Mouse (Mus musculus): ENCODE measurements around the gene Podxl2. TPM values are rescaled to one million over a fixed set of nuclear protein-coding genes. Genes with fewer than 3 reads are reported as not detected.
A peak's percentile ranks its signal among the peaks of the same experiment; 100 is the strongest.

Gene Podxl2
- polyA plus RNA-seq, 1 experiment = 538 TPM

DNA sequence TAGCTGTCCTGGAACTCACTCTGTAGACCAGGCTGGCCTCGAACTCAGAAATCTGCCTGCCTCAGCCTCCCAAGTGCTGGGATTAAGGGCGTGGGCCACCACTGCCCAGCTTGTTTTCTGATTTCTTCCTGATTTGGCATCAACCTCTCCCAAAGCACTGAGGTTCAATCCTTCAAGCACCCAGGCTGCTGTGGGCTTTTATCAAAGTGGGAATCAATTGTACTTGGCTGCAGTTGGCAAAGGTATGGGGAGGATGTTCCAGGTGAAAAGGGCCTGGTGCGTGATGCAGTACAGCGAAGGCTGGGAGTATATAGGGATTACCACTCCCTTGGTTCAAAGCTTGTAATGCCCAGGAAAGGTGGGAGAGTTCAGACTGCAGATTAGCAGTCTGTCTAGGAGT, 24.2 kb upstream of the Podxl2 start:
- Histone ChIP-seq H3K27me3 (ENCODE audit: control insufficient read depth, insufficient read depth, low read length) (no peaks in the 10 kb centered on the region), H3K4me1 (ENCODE audit: control insufficient read depth, insufficient read depth, low read length) (peaks cover 15% of the 10 kb centered on the region), H3K27ac (ENCODE audit: insufficient read depth, low read length) (no peak overlapping the region), H3K4me3 (replicated peaks; ENCODE audit: insufficient read depth, low read depth, low read length) (no peak overlapping the region)
- no peak for DNase-seq
- TF ChIP-seq CTCF (IDR thresholded peaks at IDR 0.05; ENCODE audit: borderline replicate concordance, insufficient read depth, low read depth, low read length) (no peak), POLR2A (IDR thresholded peaks at IDR 0.05; ENCODE audit: borderline replicate concordance, insufficient read depth, low read length) (no peak)
- WGBS = 65% methylated on average over 4 of the region's 4 CpGs

DNA sequence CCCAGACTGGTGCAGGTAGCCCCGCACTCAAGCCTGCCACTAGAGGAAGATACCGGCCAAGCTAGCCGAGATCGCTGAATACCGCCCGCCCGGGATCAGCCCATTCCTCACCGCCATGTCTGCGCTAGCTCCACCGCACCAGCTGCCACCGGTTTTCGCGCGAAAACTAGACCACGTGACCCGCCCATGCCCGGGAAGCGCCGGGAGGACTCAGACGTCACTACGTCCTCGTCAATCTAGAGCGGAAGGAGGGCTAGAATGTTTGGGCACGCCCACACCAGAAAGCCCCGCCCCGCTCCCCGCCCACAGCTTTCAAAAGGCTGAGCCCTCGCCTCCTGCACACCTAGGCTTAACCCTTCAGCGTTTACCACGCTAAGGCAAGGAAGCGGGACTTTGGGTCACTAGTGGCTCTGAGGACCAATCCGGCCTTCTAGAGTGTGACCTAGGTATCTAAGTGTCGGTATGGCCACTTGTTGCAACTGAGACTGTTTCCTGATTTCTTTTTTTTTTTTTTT, 23.7 kb upstream of the Podxl2 start, which contains the start of gene Mcm2:
Gene Mcm2, minus strand, starts transcription at position 247 of the 515 bp plus-strand sequence.
- DNase-seq = peak; percentile 91 to 93
- H3K27me3 ChIP-seq (ENCODE audit: control insufficient read depth, insufficient read depth, low read length) = no peaks in the 10 kb centered on the region
- no peak for TF ChIP-seq CTCF (IDR thresholded peaks at IDR 0.05; ENCODE audit: borderline replicate concordance, insufficient read depth, low read depth, low read length)
- TF ChIP-seq POLR2A (IDR thresholded peaks at IDR 0.05; ENCODE audit: borderline replicate concordance, insufficient read depth, low read length) = no peak
- peaks cover 11% of the 10 kb centered on the region for H3K4me1 ChIP-seq (ENCODE audit: control insufficient read depth, insufficient read depth, low read length)
- WGBS = under 1% methylated on average over 33 of the region's 33 CpGs
- H3K27ac ChIP-seq (ENCODE audit: insufficient read depth, low read length) = no peak within 1 kb of the TSS
- H3K4me3 ChIP-seq (replicated peaks; ENCODE audit: insufficient read depth, low read depth, low read length) = peak within 1 kb of the TSS; percentile 69

DNA sequence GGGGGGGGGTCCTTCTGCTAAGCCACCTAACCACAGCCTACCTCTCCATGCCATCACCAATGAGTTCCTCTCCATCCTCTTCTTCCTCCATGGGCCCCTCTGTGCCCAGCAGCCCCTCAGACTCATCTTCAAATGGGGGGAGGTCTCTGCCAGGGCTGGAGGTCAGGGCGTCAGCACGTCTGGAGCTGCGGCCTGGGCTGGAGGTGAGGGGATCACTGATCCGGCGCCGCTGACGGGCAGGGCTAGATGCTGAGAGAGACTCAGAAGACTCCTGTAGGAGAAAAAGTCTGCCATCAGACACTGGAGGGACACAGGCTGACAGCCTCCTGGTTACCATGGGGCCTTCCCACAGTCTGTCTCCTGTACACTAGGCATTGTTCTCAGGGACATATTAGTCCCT, 22.4 kb upstream of the Podxl2 start:
- Histone ChIP-seq H3K4me1 (ENCODE audit: control insufficient read depth, insufficient read depth, low read length) (peaks cover 12% of the 10 kb centered on the region), H3K27me3 (ENCODE audit: control insufficient read depth, insufficient read depth, low read length) (no peaks in the 10 kb centered on the region), H3K4me3 (replicated peaks; ENCODE audit: insufficient read depth, low read depth, low read length) (no peak overlapping the region), H3K27ac (ENCODE audit: insufficient read depth, low read length) (no peak overlapping the region)
- 59% methylated on average over 7 of the region's 7 CpGs for WGBS
- DNase-seq = no peak
- no peak for TF ChIP-seq POLR2A (IDR thresholded peaks at IDR 0.05; ENCODE audit: borderline replicate concordance, insufficient read depth, low read length)
- TF ChIP-seq CTCF (IDR thresholded peaks at IDR 0.05; ENCODE audit: borderline replicate concordance, insufficient read depth, low read depth, low read length) = no peak

DNA sequence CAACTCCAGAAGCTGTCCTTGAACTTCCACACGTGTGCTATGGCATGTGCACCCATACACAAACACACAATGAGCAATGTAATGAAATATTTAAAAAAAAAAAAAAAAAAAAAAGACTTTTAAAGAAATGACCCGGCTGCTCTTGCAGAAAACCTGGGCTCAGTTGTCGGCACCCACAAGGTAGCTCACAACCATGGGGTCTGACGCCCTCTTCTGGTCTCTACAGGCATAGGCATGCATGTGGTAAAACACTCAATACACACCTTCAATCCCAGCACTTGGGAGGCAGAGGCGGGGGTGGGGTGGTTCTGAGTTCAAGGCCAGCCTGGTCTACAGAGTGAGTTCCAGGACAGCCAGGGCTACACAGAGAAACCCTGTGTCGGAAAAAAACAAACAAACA, 21.1 kb upstream of the Podxl2 start:
- TF ChIP-seq POLR2A (IDR thresholded peaks at IDR 0.05; ENCODE audit: borderline replicate concordance, insufficient read depth, low read length) (no peak), CTCF (IDR thresholded peaks at IDR 0.05; ENCODE audit: borderline replicate concordance, insufficient read depth, low read depth, low read length) (peak; percentile 31; the same call in 1 of the 2 replicates)
- H3K4me3 ChIP-seq (replicated peaks; ENCODE audit: insufficient read depth, low read depth, low read length) = no peak overlapping the region
- H3K27ac ChIP-seq (ENCODE audit: insufficient read depth, low read length) = no peak overlapping the region
- WGBS = 83% methylated on average over 6 of the region's 6 CpGs
- H3K27me3 ChIP-seq (ENCODE audit: control insufficient read depth, insufficient read depth, low read length) = no peaks in the 10 kb centered on the region
- H3K4me1 ChIP-seq (ENCODE audit: control insufficient read depth, insufficient read depth, low read length) = peaks cover 7% of the 10 kb centered on the region; the same call in 1 of the 2 replicates
- no peak for DNase-seq

DNA sequence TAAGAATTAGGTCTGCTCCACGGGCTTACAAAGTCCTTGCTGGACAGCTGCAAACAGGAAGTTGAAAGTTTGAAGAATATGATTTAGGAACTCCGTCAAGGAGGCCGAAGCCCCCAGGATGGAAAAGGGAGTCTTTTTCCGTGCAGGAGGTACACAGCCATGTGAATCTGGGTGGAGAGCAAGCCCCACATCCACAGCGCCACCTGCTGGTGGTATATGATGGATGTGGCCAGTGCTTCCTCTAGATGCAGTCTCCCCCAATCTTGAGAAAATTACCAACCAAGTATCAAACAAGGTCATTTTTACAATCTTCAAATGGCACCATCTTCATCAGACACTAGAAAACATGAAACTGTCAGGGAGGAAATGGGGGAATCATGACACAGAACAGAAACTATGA, 18.7 kb upstream of the Podxl2 start:
- 37% methylated on average over 5 of the region's 5 CpGs for WGBS
- DNase-seq = peak; percentile 73 to 80
- H3K4me3 ChIP-seq (replicated peaks; ENCODE audit: insufficient read depth, low read depth, low read length) = no peak overlapping the region
- TF ChIP-seq POLR2A (IDR thresholded peaks at IDR 0.05; ENCODE audit: borderline replicate concordance, insufficient read depth, low read length) (no peak), CTCF (IDR thresholded peaks at IDR 0.05; ENCODE audit: borderline replicate concordance, insufficient read depth, low read depth, low read length) (peak; percentile 93)
- H3K4me1 ChIP-seq (ENCODE audit: control insufficient read depth, insufficient read depth, low read length) = peaks cover 3% of the 10 kb centered on the region; the same call in 1 of the 2 replicates
- H3K27ac ChIP-seq (ENCODE audit: insufficient read depth, low read length) = no peak overlapping the region
- H3K27me3 ChIP-seq (ENCODE audit: control insufficient read depth, insufficient read depth, low read length) = no peaks in the 10 kb centered on the region

DNA sequence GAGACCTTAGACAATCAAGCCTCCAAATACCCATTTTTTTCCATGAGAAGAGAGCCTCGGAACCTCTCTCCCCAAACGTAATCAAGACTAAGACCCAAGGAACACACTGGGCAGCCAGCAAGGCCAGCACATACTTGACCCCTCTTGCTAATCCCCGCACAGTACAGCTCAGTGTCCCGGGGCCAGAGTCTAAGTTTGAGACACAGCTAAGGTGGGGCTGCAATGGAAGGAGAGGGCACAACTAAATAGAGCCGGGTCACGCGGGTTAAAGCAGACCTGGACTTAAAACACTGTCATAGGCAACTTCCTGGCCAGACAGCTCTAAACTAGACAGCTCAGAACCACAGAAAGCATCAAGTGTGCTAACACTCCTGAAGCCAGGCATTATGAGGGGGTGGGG, 16.0 kb upstream of the Podxl2 start:
- no peak for DNase-seq
- TF ChIP-seq POLR2A (IDR thresholded peaks at IDR 0.05; ENCODE audit: borderline replicate concordance, insufficient read depth, low read length) (no peak), CTCF (IDR thresholded peaks at IDR 0.05; ENCODE audit: borderline replicate concordance, insufficient read depth, low read depth, low read length) (no peak)
- H3K27me3 ChIP-seq (ENCODE audit: control insufficient read depth, insufficient read depth, low read length) = no peaks in the 10 kb centered on the region
- no peak overlapping the region for H3K4me3 ChIP-seq (replicated peaks; ENCODE audit: insufficient read depth, low read depth, low read length)
- H3K4me1 ChIP-seq (ENCODE audit: control insufficient read depth, insufficient read depth, low read length) = peaks cover 3% of the 10 kb centered on the region; the same call in 1 of the 2 replicates
- no peak overlapping the region for H3K27ac ChIP-seq (ENCODE audit: insufficient read depth, low read length)
- 89% methylated on average over 7 of the region's 7 CpGs for WGBS

DNA sequence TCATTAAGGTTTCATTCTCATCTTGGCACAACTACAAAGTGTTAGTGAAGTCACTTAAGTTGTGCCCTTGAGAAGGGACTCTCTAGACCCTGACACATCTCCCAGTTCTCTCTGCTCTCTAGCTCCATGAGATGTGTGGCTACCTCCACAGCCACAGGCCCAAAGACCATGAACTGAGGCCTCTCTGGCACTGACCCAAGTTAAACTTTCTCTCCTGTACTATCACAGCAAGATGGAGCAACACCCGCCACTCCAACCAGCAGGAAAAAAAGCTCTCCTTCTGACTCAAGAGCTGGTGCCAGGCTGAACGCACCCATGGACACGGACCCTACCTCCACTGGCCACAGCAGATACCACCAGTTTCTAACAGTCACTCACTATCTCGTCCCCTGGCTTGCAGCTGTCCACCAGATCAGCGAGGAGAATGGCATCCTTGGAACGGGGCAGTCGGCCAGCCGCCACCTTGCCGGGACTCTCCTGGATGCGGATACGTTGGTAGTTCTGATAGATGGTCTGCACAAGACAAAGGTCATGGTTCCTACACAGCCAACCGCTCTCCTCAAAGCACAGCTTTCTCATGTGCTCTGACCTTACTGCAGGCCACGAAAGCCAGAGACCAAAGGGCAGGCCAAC, 14.7 kb upstream of the Podxl2 start:
- Histone ChIP-seq H3K27ac (ENCODE audit: insufficient read depth, low read length) (no peak overlapping the region), H3K4me3 (replicated peaks; ENCODE audit: insufficient read depth, low read depth, low read length) (no peak overlapping the region), H3K27me3 (ENCODE audit: control insufficient read depth, insufficient read depth, low read length) (no peaks in the 10 kb centered on the region), H3K4me1 (ENCODE audit: control insufficient read depth, insufficient read depth, low read length) (peaks cover 3% of the 10 kb centered on the region; the same call in 1 of the 2 replicates)
- 86% methylated on average over 13 of the region's 13 CpGs for WGBS
- no peak for TF ChIP-seq CTCF (IDR thresholded peaks at IDR 0.05; ENCODE audit: borderline replicate concordance, insufficient read depth, low read depth, low read length)
- no peak for TF ChIP-seq POLR2A (IDR thresholded peaks at IDR 0.05; ENCODE audit: borderline replicate concordance, insufficient read depth, low read length)
- DNase-seq = no peak

DNA sequence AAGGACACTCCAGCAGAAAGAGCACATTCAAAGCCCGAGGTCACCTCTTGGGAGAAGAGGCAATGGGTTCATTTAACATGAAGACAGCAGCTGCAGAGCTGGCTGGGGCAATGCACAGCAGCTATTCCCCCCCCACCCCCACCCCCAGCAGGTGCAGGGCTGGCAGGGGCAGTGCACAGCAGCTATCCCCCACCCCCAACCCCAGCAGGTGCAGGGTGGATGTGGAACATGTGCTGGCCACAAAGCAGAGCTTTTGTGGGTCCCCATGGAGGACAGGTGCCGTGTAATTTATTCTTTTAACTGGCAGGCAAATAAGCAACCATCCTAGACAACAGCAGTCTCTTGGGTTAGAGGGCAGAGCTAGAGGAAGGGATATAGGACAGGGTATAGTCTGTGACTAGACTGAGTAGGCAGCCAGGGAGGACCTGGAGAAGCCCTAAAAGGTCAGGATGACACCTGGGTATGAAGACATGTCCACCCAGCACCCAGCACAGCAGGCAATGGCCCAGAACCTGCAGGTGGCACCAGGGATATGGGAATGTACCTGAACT, 11.6 kb upstream of the Podxl2 start:
- no peak for TF ChIP-seq CTCF (IDR thresholded peaks at IDR 0.05; ENCODE audit: borderline replicate concordance, insufficient read depth, low read depth, low read length)
- TF ChIP-seq POLR2A (IDR thresholded peaks at IDR 0.05; ENCODE audit: borderline replicate concordance, insufficient read depth, low read length) = no peak
- no peaks in the 10 kb centered on the region for H3K27me3 ChIP-seq (ENCODE audit: control insufficient read depth, insufficient read depth, low read length)
- no peak for DNase-seq
- no peak overlapping the region for H3K4me3 ChIP-seq (replicated peaks; ENCODE audit: insufficient read depth, low read depth, low read length)
- 33% methylated on average over 2 of the region's 2 CpGs for WGBS
- H3K27ac ChIP-seq (ENCODE audit: insufficient read depth, low read length) = no peak overlapping the region
- no peaks in the 10 kb centered on the region for H3K4me1 ChIP-seq (ENCODE audit: control insufficient read depth, insufficient read depth, low read length)

Data from cerebellum, adult 2 months (tissue).